Mouse (Mus musculus): ENCODE measurements around the gene I830077J02Rik.

DNA sequence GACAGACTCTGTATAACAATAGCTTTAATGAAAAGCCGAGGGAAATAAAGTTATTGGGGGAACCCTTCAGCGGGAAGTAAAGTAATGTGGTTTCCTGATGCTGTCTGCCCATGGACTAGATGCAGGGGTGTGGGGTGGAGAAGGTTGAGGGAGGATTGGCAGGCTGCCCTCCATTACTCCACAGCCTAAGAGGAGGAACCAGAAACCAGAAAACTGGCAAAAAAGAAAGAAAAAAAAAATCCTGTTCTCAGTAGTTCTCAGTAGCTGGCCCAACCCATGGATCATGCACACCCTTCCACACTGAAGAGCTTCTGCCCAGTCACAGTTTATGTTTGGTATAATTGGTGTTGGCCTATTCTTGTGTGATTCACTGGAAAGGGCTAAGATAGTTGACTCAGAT is 34.1 kb downstream of the I830077J02Rik start:
- TF ChIP-seq GATA1 (IDR thresholded peaks at IDR 0.05; ENCODE audit: low read length) (no peak), TAL1 (IDR thresholded peaks at IDR 0.05; ENCODE audit: low read length) (no peak)

All from erythroblast, embryonic 14.5 days (primary cell).